Mouse (Mus musculus) C2C12 (cell line): ENCODE measurements around the gene Gm37419.

ENCODE experiments used
- CEBPB ChIP-seq: IDR thresholded peaks from one replicate; pipeline ENCODE4 v1.6.1; 2011; ENCODE audit warnings: low read depth, mild to moderate bottlenecking, control low read depth, moderate library complexity
- CTCF ChIP-seq: IDR thresholded peaks from one replicate; pipeline ENCODE4 v1.5.1; 2011; ENCODE audit not compliant: control insufficient read depth, insufficient read depth, insufficient read length
- MYOD1 ChIP-seq: IDR thresholded peaks from one replicate; pipeline ENCODE4 v1.6.1; 2011; ENCODE audit warnings: low read depth; ENCODE audit not compliant: control insufficient read depth, insufficient read length
- USF1 ChIP-seq: IDR thresholded peaks from one replicate; pipeline ENCODE4 v1.6.1; 2011; ENCODE audit warnings: low read depth, mild to moderate bottlenecking, control low read depth, moderate library complexity

- no peak for TF ChIP-seq CTCF
- TF ChIP-seq CEBPB: no peak
- TF ChIP-seq MYOD1: no peak
- TF ChIP-seq USF1: no peak
Observed at GRCm38 (mm10) chr16:23952101-23952727, 36.1 kb upstream of the Gm37419 start.
